Mouse (Mus musculus) pancreas, adult 10 weeks (tissue): ENCODE results near the gene Scube3. TPM values are rescaled to one million over a fixed set of nuclear protein-coding genes. Genes with fewer than 3 reads are reported as not detected.

ENCODE experiments used
- polyA plus RNA-seq: library from polyadenylated mRNA; stranded (reverse); fragments of 350-450 nt; fragmentation: Illumina TruSeq; extraction: RNeasy Lipid Tissue Mini Kit (QIAGEN cat#74804); gene quantifications from one replicate; pipeline ENCODE4 v1.2.3, GENCODE M21; 2015; ENCODE audit warnings: low read depth, low replicate concordance; ENCODE audit not compliant: insufficient read depth

Gene Scube3
- polyA plus RNA-seq, result 1.0 TPM

GRCm38 (mm10) chr17:28141771-28142699 is at the start of gene Scube3:
TSS of gene Scube3 (plus strand) at chr17:28142141.

GRCm38 (mm10) chr17:28176775-28177539 is 35.0 kb downstream of the Scube3 start, which contains the start of gene Zfp523:
TSS of gene Zfp523 (plus strand) at chr17:28177129.

GRCm38 (mm10) chr17:28207591-28208313 is 65.8 kb downstream of the Scube3 start, which contains the start of gene Def6:
TSS of gene Def6 (plus strand) at chr17:28207778.

Other genes with a start within 250 kb of the Scube3 start
- gene Anks1, start 232.8 kb upstream of the Scube3 start, polyA plus RNA-seq, result 7.6 TPM
- gene Taf11, start 232.3 kb upstream of the Scube3 start, polyA plus RNA-seq, result 10.0 TPM
- gene Tcp11, start 61.5 kb upstream of the Scube3 start, polyA plus RNA-seq, result not detected
- 12.2 TPM for gene Zfp523, start 35.0 kb downstream of the Scube3 start, polyA plus RNA-seq
- gene Def6, start 65.6 kb downstream of the Scube3 start, polyA plus RNA-seq, result 3.4 TPM
- 14.6 TPM for gene Ppard, start 90.6 kb downstream of the Scube3 start, polyA plus RNA-seq
- gene Fance, start 171.4 kb downstream of the Scube3 start, polyA plus RNA-seq, result 12.6 TPM
- gene Rpl10a, start 186.3 kb downstream of the Scube3 start, polyA plus RNA-seq, result 539 TPM
- gene Tead3, start 208.7 kb downstream of the Scube3 start, polyA plus RNA-seq, result 5.6 TPM
- gene Tulp1, start 223.1 kb downstream of the Scube3 start, polyA plus RNA-seq, result not detected